Mouse (Mus musculus) heart, embryonic 10.5 days (tissue): ENCODE data around the gene Ppp1r3c. TPM values are rescaled to one million over a fixed set of nuclear protein-coding genes. Genes with fewer than 3 reads are reported as not detected.

Source experiments
- DNase-seq: peaks from one replicate; pipeline ENCODE4 v3.0.0-alpha.2; 2017; ENCODE audit warnings: low spot score
- H3K27ac ChIP-seq: fragments of 300-500 bp; sonication (generic); 2 replicates; pipeline ENCODE4 v1.5.1; 2016; ENCODE audit warnings: mild to moderate bottlenecking
- H3K27me3 ChIP-seq: fragments of 300-500 bp; sonication (generic); 2 replicates; pipeline ENCODE4 v1.6.1; 2016; ENCODE audit warnings: mild to moderate bottlenecking; ENCODE audit not compliant: poor library complexity, insufficient read depth, severe bottlenecking
- H3K36me3 ChIP-seq: fragments of 300-500 bp; sonication (generic); 2 replicates; pipeline ENCODE4 v1.6.1; 2016; ENCODE audit warnings: mild to moderate bottlenecking, moderate library complexity
- H3K4me1 ChIP-seq: fragments of 300-500 bp; sonication (generic); 2 replicates; pipeline ENCODE4 v1.6.1; 2016; ENCODE audit warnings: mild to moderate bottlenecking
- H3K4me3 ChIP-seq: fragments of 300-500 bp; sonication (generic); 2 replicates; pipeline ENCODE4 v1.5.1; 2016; ENCODE audit warnings: mild to moderate bottlenecking, moderate library complexity
- H3K9me3 ChIP-seq: fragments of 300-500 bp; sonication (generic); 2 replicates; pipeline ENCODE4 v1.6.1; 2016; ENCODE audit warnings: mild to moderate bottlenecking, moderate library complexity
- WGBS: fragments of 180-500 bp; shearing (Covaris S2); methylation state at CpG from one replicate; pipeline ENCODE4 v1.1.7; 2016; 5-methylcytosine and 5-hydroxymethylcytosine counted together
- polyA plus RNA-seq: library from polyadenylated mRNA; unstranded; fragments of >200 nt; fragmentation: Nextera tagmentation; extraction: Ambion mirVana; gene quantifications from 2 replicates; pipeline ENCODE4 v1.2.1, GENCODE M21; 2016

The Ppp1r3c gene
- 31.3 and 46.9 TPM in 2 replicates for polyA plus RNA-seq

DNA sequence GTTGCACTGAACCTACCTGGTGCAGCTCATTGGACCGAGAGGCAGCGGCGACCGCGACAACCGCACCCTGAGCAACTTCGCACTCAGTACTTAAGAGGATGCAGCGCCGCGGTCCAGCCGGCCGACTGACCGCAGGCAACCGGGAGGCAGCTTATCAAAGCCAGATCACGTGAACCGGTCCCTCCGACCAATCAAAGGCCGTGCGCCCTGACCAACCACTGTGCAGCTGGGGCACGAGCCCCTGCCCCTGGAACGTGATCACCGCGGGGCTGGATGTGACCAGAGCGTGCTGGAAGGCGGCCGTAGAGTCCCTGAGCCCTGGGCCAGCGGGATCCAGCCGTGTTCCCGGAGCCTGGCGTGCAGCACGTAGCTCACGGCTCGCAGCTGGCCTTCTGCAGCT, at the start of gene Ppp1r3c:
Ppp1r3c (minus strand) TSS at position 117 of the 400 bp plus-strand sequence.
- Histone ChIP-seq H3K27me3 (no peaks in the 10 kb centered on the region), H3K4me1 (peaks cover 12% of the 10 kb centered on the region), H3K4me3 (peak within 1 kb of the TSS; percentile 68), H3K9me3 (no peaks in the 10 kb centered on the region), H3K36me3 (peaks cover 22% of the 10 kb centered on the region; the same call in 1 of the 2 replicates), H3K27ac (peak within 1 kb of the TSS; percentile 91)
- peak; percentile 99 for DNase-seq
- under 1% methylated on average over 33 of the region's 33 CpGs for WGBS

DNA sequence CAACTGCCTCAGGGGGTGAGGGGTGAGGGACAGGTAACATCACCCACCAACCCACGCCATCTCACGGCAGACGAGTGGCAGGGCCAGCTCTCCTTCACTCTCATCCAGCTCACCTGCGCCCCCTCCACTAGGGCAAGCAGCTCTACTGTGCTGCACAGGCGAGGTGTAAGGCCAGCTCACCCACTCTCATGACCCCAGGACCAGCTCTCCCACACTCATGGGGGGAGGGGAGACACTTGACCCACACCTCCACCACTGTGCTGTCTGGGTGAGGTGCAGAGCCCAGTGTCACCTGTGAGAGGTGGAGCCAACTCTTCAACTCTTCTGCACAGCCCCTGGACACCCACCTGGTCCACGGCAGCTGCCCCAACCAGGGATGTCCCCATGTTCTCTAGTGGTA, 46.7 kb upstream of the Ppp1r3c start:
- Histone ChIP-seq H3K36me3 (no peaks in the 10 kb centered on the region), H3K27me3 (no peaks in the 10 kb centered on the region), H3K4me3 (no peak overlapping the region), H3K27ac (no peak overlapping the region), H3K4me1 (no peaks in the 10 kb centered on the region), H3K9me3 (no peaks in the 10 kb centered on the region)
- WGBS, result 82% methylated on average over 6 of the region's 6 CpGs
- no peak for DNase-seq

GRCm38 (mm10) chr19:36782591-36782990, 46.1 kb upstream of the Ppp1r3c start:
- Histone ChIP-seq H3K4me3 (no peak overlapping the region), H3K27me3 (no peaks in the 10 kb centered on the region), H3K4me1 (no peaks in the 10 kb centered on the region), H3K27ac (no peak overlapping the region), H3K36me3 (no peaks in the 10 kb centered on the region), H3K9me3 (no peaks in the 10 kb centered on the region)
- WGBS, result 56% methylated on average over 3 of the region's 3 CpGs
- DNase-seq, result no peak

GRCm38 (mm10) chr19:36781996-36782395, 45.5 kb upstream of the Ppp1r3c start:
- DNase-seq, result no peak
- H3K4me3 ChIP-seq, result no peak overlapping the region
- no peaks in the 10 kb centered on the region for H3K36me3 ChIP-seq
- H3K4me1 ChIP-seq, result no peaks in the 10 kb centered on the region
- H3K27me3 ChIP-seq, result no peaks in the 10 kb centered on the region
- WGBS, result 76% methylated on average over 3 of the region's 3 CpGs
- H3K9me3 ChIP-seq, result no peaks in the 10 kb centered on the region
- H3K27ac ChIP-seq, result no peak overlapping the region

DNA sequence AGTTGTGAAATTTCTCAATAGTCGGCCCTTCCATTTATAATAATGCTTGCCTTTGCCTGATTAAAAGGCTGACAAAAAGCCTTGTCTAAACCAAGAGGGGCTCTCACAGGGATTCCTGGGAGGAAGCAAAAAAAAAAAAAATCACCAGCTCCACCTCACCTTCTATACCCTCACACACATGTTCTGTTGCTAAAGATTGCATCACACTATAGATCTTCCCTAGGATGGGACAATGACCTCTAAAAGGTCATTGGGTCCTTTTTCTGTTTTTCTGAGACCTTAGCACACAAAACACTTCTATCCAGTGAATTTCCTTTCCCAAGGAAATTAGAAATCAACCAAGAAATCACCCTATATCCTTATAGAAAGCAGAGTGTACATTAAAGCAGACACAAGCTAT, 43.9 kb upstream of the Ppp1r3c start:
- H3K4me1 ChIP-seq, result no peaks in the 10 kb centered on the region
- H3K27ac ChIP-seq, result no peak overlapping the region
- no peaks in the 10 kb centered on the region for H3K27me3 ChIP-seq
- no peak for DNase-seq
- H3K4me3 ChIP-seq, result no peak overlapping the region
- no peaks in the 10 kb centered on the region for H3K9me3 ChIP-seq
- WGBS, result 83% methylated on average over 1 of the region's 1 CpGs
- no peaks in the 10 kb centered on the region for H3K36me3 ChIP-seq

DNA sequence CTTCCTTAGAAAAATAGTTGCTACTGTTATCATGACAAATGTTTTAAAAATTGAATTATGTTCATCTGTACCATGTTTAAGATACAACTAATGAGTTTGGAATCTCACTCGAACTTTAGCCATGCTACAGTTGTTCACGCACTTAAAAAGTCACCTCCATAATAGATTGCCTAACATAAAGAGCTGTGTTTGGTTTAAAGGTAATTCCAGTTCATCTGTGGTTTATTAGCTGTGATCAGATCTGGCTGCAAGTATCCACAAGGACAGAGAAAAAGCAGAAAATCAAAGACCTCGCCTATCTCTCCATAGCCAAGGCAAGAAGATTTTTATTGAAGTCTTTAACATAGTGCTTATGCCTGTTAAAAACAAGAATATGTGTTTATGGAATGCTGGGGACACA, 43.3 kb upstream of the Ppp1r3c start:
- no peak overlapping the region for H3K27ac ChIP-seq
- DNase-seq, result no peak
- H3K36me3 ChIP-seq, result no peaks in the 10 kb centered on the region
- WGBS, result 79% methylated on average over 3 of the region's 3 CpGs
- H3K9me3 ChIP-seq, result no peaks in the 10 kb centered on the region
- H3K4me3 ChIP-seq, result no peak overlapping the region
- no peaks in the 10 kb centered on the region for H3K27me3 ChIP-seq
- H3K4me1 ChIP-seq, result no peaks in the 10 kb centered on the region

- no peak overlapping the region for H3K4me3 ChIP-seq
- H3K36me3 ChIP-seq, result no peaks in the 10 kb centered on the region
- no peaks in the 10 kb centered on the region for H3K4me1 ChIP-seq
- H3K9me3 ChIP-seq, result no peaks in the 10 kb centered on the region
- no peak overlapping the region for H3K27ac ChIP-seq
- 89% methylated on average over 8 of the region's 8 CpGs for WGBS
- no peaks in the 10 kb centered on the region for H3K27me3 ChIP-seq
- no peak for DNase-seq
Observed at GRCm38 (mm10) chr19:36775531-36775930, 39.1 kb upstream of the Ppp1r3c start.

GRCm38 (mm10) chr19:36773716-36774459, 37.4 kb upstream of the Ppp1r3c start:
- Histone ChIP-seq H3K4me3 (no peak overlapping the region), H3K4me1 (no peaks in the 10 kb centered on the region), H3K27me3 (no peaks in the 10 kb centered on the region), H3K36me3 (no peaks in the 10 kb centered on the region), H3K27ac (no peak overlapping the region), H3K9me3 (no peaks in the 10 kb centered on the region)
- WGBS, result 81% methylated on average over 8 of the region's 8 CpGs
- DNase-seq, result no peak

GRCm38 (mm10) chr19:36768084-36768483, 31.6 kb upstream of the Ppp1r3c start:
- Histone ChIP-seq H3K4me3 (no peak overlapping the region), H3K9me3 (no peaks in the 10 kb centered on the region), H3K27ac (no peak overlapping the region), H3K4me1 (no peaks in the 10 kb centered on the region), H3K36me3 (no peaks in the 10 kb centered on the region), H3K27me3 (no peaks in the 10 kb centered on the region)
- DNase-seq, result no peak
- 71% methylated on average over 8 of the region's 8 CpGs for WGBS

- no peak overlapping the region for H3K4me3 ChIP-seq
- no peaks in the 10 kb centered on the region for H3K27me3 ChIP-seq
- WGBS, result 81% methylated on average over 5 of the region's 5 CpGs
- no peaks in the 10 kb centered on the region for H3K36me3 ChIP-seq
- H3K27ac ChIP-seq, result no peak overlapping the region
- no peaks in the 10 kb centered on the region for H3K9me3 ChIP-seq
- DNase-seq, result no peak
- no peaks in the 10 kb centered on the region for H3K4me1 ChIP-seq
Observed at GRCm38 (mm10) chr19:36764451-36764850, 28.0 kb upstream of the Ppp1r3c start.

DNA sequence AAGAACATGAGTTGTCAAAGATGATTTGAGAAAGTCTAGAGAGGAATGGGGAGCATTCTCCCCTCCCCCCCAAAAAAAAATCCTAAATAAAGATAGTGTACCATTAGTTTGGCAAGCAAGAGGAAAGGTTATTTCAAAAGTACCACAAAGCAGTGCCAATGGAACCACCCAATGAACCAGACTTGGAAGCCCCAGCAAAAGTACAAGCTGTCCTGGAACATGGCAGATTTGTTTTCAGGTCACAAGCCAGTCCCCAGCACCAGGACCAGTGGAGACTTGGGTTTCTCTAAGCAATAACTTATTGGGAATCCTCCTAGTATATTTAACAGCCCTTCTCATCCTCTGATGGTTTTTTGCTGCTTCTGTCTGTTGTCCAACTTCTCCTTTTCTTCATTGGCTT, 12.5 kb upstream of the Ppp1r3c start:
- Histone ChIP-seq H3K4me3 (no peak overlapping the region), H3K27ac (no peak overlapping the region), H3K36me3 (no peaks in the 10 kb centered on the region), H3K4me1 (no peaks in the 10 kb centered on the region), H3K9me3 (no peaks in the 10 kb centered on the region), H3K27me3 (no peaks in the 10 kb centered on the region)
- no peak for DNase-seq

GRCm38 (mm10) chr19:36742331-36742730, 5.9 kb upstream of the Ppp1r3c start:
- H3K27ac ChIP-seq, result no peak overlapping the region
- no peak overlapping the region for H3K4me3 ChIP-seq
- no peaks in the 10 kb centered on the region for H3K27me3 ChIP-seq
- no peak for DNase-seq
- no peaks in the 10 kb centered on the region for H3K9me3 ChIP-seq
- H3K36me3 ChIP-seq, result no peaks in the 10 kb centered on the region
- H3K4me1 ChIP-seq, result no peaks in the 10 kb centered on the region

GRCm38 (mm10) chr19:36739566-36740211, 3.2 kb upstream of the Ppp1r3c start:
- H3K4me3 ChIP-seq, result no peak overlapping the region
- DNase-seq, result no peak

More at GRCm38 (mm10) chr19:36739566-36740211, 3.2 kb upstream of the Ppp1r3c start:
- H3K9me3 ChIP-seq, result no peaks in the 10 kb centered on the region
- H3K36me3 ChIP-seq, result no peaks in the 10 kb centered on the region
- no peaks in the 10 kb centered on the region for H3K27me3 ChIP-seq
- no peak overlapping the region for H3K27ac ChIP-seq
- H3K4me1 ChIP-seq, result peaks cover 4% of the 10 kb centered on the region; the same call in 1 of the 2 replicates
- 57% methylated on average over 7 of the region's 7 CpGs for WGBS
